Mouse (Mus musculus) heart, adult 2 months (tissue): ENCODE data around the gene Thsd4. TPM values are rescaled to one million over a fixed set of nuclear protein-coding genes. Genes with fewer than 3 reads are reported as not detected.

ENCODE experiments used
- DNase-seq, 2 experiments: peaks; one replicate each; pipeline ENCODE4 v3.0.0; 2021
- H3K27ac ChIP-seq: fragments of 200-600 bp; 2 replicates; pipeline ENCODE4 v1.8.1; 2022
- H3K27me3 ChIP-seq: fragments of 200-500 bp; 2 replicates; pipeline ENCODE4 v1.6.1; 2012; ENCODE audit warnings: mild to moderate bottlenecking, low read length, inconsistent platforms, mixed read lengths; ENCODE audit not compliant: control insufficient read depth, insufficient read depth
- H3K36me3 ChIP-seq: fragments of 200-500 bp; 2 replicates; pipeline ENCODE4 v1.6.1; 2012; ENCODE audit warnings: low read length, inconsistent platforms; ENCODE audit not compliant: control insufficient read depth, insufficient read depth
- H3K4me1 ChIP-seq: fragments of 200-500 bp; 2 replicates; pipeline ENCODE4 v1.6.1; 2011; ENCODE audit warnings: low read length; ENCODE audit not compliant: control insufficient read depth, insufficient read depth
- H3K4me3 ChIP-seq: fragments of 200-600 bp; 2 replicates; pipeline ENCODE4 v1.8.1; 2022
- H3K79me2 ChIP-seq: fragments of 200-500 bp; replicated peaks from 2 replicates; pipeline ENCODE4 v1.6.1; 2012; ENCODE audit warnings: mild to moderate bottlenecking, inconsistent platforms, low read length, moderate library complexity, mixed read lengths; ENCODE audit not compliant: control insufficient read depth, insufficient read depth
- H3K9ac ChIP-seq: fragments of 200-500 bp; 2 replicates; pipeline ENCODE4 v1.6.1; 2012; ENCODE audit warnings: low read depth, mild to moderate bottlenecking, control low read depth, inconsistent platforms, low read length, mixed read lengths
- CTCF ChIP-seq: fragments of 200-600 bp; IDR thresholded peaks from 2 replicates; pipeline ENCODE4 v1.8.1; 2022; ENCODE audit warnings: antibody characterized with exemption, mild to moderate bottlenecking, moderate library complexity
- EP300 ChIP-seq: fragments of 200-500 bp; IDR thresholded peaks from 2 replicates; pipeline ENCODE4 v1.6.1; 2011; ENCODE audit warnings: low read depth, low read length, control low read depth; ENCODE audit not compliant: insufficient read depth
- POLR2A ChIP-seq: fragments of 200-500 bp; IDR thresholded peaks from 2 replicates; pipeline ENCODE4 v1.6.1; 2011; ENCODE audit warnings: mild to moderate bottlenecking, low read depth, low read length, control low read depth; ENCODE audit not compliant: insufficient read depth
- WGBS: fragments of 180-500 bp; shearing (Covaris S2); methylation state at CpG from one replicate; pipeline ENCODE4 v1.1.7; 2018; 5-methylcytosine and 5-hydroxymethylcytosine counted together
- intact Hi-C: fragments of 180-260 bp; cut with DNase I; formaldehyde crosslinking; loops from one replicate; pipeline ENCODE4 v1.15.1; 2025
- polyA plus RNA-seq: library from polyadenylated mRNA; depleted of rRNA; stranded (reverse); fragments of >200 nt; gene quantifications from 2 replicates; pipeline ENCODE4 v1.2.3, GENCODE M21; 2012
- total RNA-seq, 2 experiments: library from RNA; stranded (reverse); gene quantifications; 2 replicates each; pipeline ENCODE4 v1.2.3; 2021

Gene Thsd4
- total and polyA plus RNA-seq, 3 experiments = 3.5 to 5.2 (median 4.3) TPM

GRCm38 (mm10) chr9:60110200-60110599 is 411.6 kb downstream of the Thsd4 start:
- Histone ChIP-seq H3K9ac (no peak overlapping the region), H3K27me3 (no peaks in the 10 kb centered on the region), H3K27ac (no peak overlapping the region), H3K4me1 (no peaks in the 10 kb centered on the region; the same call in 1 of the 2 replicates), H3K36me3 (no peaks in the 10 kb centered on the region), H3K4me3 (no peak overlapping the region), H3K79me2 (no peaks in the 10 kb centered on the region)
- DNase-seq = no peak
- intact Hi-C loops = no loop called here
- 75% methylated on average over 5 of the region's 5 CpGs for WGBS
- TF ChIP-seq CTCF (no peak), EP300 (no peak), POLR2A (no peak)

- no peak for DNase-seq
- H3K9ac ChIP-seq = no peak overlapping the region
- no peaks in the 10 kb centered on the region for H3K36me3 ChIP-seq
- no peak overlapping the region for H3K27ac ChIP-seq
- no peaks in the 10 kb centered on the region for H3K27me3 ChIP-seq
- intact Hi-C loops = no loop called here
- no peak overlapping the region for H3K4me3 ChIP-seq
- TF ChIP-seq POLR2A = no peak
- no peak for TF ChIP-seq EP300
- no peak for TF ChIP-seq CTCF
- H3K79me2 ChIP-seq = no peaks in the 10 kb centered on the region
- whole genome bisulfite sequencing = 67% methylated on average over 6 of the region's 6 CpGs
- no peaks in the 10 kb centered on the region; the same call in 1 of the 2 replicates for H3K4me1 ChIP-seq
Observed at GRCm38 (mm10) chr9:60106683-60107082, 415.2 kb downstream of the Thsd4 start.

DNA sequence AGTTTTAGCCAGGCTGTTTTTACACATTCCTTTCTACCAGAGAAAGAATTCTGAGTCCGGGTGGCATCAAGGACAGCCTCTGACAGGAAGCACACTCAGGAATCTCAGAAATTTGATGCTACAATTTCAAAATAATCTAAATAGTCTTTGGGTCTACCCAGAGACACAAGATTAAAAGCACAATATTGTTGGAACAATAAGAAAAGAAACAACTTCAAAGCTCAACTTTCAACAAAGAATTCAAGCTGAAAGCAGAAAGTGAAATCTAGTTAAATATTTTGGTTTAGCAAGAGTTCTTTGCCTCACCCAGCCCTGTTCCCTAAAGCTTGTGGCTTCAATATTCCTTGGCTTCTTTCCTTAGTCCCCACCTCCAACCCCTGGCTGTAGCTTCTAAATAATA is 415.7 kb downstream of the Thsd4 start:
- 25% methylated on average over 1 of the region's 1 CpGs for WGBS
- intact Hi-C loops = no loop called here
- H3K27me3 ChIP-seq = no peaks in the 10 kb centered on the region
- H3K27ac ChIP-seq = no peak overlapping the region
- no peak overlapping the region for H3K9ac ChIP-seq
- H3K36me3 ChIP-seq = no peaks in the 10 kb centered on the region
- H3K4me3 ChIP-seq = no peak overlapping the region
- H3K4me1 ChIP-seq = no peaks in the 10 kb centered on the region; the same call in 1 of the 2 replicates
- no peak for DNase-seq
- no peak for TF ChIP-seq POLR2A
- no peak for TF ChIP-seq CTCF
- no peak for TF ChIP-seq EP300
- H3K79me2 ChIP-seq = no peaks in the 10 kb centered on the region

GRCm38 (mm10) chr9:60094211-60094610 is 427.6 kb downstream of the Thsd4 start:
- Histone ChIP-seq H3K36me3 (no peaks in the 10 kb centered on the region), H3K4me3 (no peak overlapping the region), H3K27ac (no peak overlapping the region), H3K27me3 (no peaks in the 10 kb centered on the region), H3K4me1 (no peaks in the 10 kb centered on the region; the same call in 1 of the 2 replicates), H3K9ac (no peak overlapping the region), H3K79me2 (no peaks in the 10 kb centered on the region)
- intact Hi-C loops = no loop called here
- 46% methylated on average over 1 of the region's 1 CpGs for WGBS
- no peak for DNase-seq
- TF ChIP-seq CTCF (no peak), POLR2A (no peak), EP300 (no peak)

GRCm38 (mm10) chr9:60092428-60092827 is 429.4 kb downstream of the Thsd4 start:
- H3K27me3 ChIP-seq = no peaks in the 10 kb centered on the region
- H3K79me2 ChIP-seq = no peaks in the 10 kb centered on the region
- H3K4me3 ChIP-seq = no peak overlapping the region
- no peaks in the 10 kb centered on the region; the same call in 1 of the 2 replicates for H3K4me1 ChIP-seq
- H3K36me3 ChIP-seq = no peaks in the 10 kb centered on the region
- intact Hi-C loops = no loop called here
- H3K27ac ChIP-seq = no peak overlapping the region
- H3K9ac ChIP-seq = no peak overlapping the region
- DNase-seq = no peak
- no peak for TF ChIP-seq EP300
- TF ChIP-seq POLR2A = no peak
- no peak for TF ChIP-seq CTCF
- WGBS = 82% methylated on average over 5 of the region's 5 CpGs

GRCm38 (mm10) chr9:60089441-60089840 is 432.4 kb downstream of the Thsd4 start:
- TF ChIP-seq EP300 = no peak
- no peak for TF ChIP-seq CTCF
- TF ChIP-seq POLR2A = no peak
- Histone ChIP-seq H3K27ac (no peak overlapping the region), H3K27me3 (no peaks in the 10 kb centered on the region), H3K4me3 (no peak overlapping the region), H3K9ac (no peak overlapping the region), H3K4me1 (no peaks in the 10 kb centered on the region; the same call in 1 of the 2 replicates), H3K36me3 (no peaks in the 10 kb centered on the region), H3K79me2 (no peaks in the 10 kb centered on the region)
- WGBS = 83% methylated on average over 4 of the region's 4 CpGs
- no peak for DNase-seq
- intact Hi-C loops = no loop called here
